Comparison of ENCODE assay signal across 8 mouse cellular contexts in the genomic region with DNA sequence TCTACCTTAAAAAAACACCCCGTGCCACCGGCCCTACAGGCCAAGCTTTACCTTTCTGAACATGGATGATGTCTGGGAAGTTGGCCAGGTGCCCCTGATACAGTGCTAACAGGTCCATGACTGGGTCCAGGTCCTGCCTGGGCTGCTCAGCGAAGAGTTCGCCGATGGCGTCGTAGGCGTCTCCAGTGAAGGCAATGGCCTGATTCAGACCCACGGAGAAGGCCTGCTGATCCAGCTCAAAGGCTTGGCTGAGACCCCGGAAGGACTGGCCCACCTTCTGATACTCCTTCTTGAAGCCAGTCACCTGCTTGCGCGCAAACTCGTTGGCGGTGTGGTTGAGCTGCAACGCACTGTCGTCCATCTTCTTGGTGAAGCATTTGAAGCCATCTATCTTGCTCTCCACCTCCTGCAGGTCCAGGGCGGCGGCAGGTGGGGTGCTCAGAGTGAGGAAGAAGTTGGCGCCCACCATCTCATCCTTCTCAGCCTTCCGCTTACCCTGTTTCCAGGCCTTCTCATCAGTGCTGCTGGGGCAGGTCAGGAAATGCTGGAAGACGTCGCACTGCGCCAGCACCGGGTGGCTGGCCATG. TPM values are rescaled to one million over a fixed set of nuclear protein-coding genes. Genes with fewer than 3 reads are reported as not detected.
DNase-seq lines count a peak whose midpoint lies in the region; ATAC-seq and TF ChIP-seq lines count a peak whose summit lies in the region.

No protein-coding gene starts in this region.

- no peak for ATAC-seq in lung, postnatal 0 days
- ATAC-seq in embryonic facial prominence, embryonic 11.5 days (replicated peaks; ENCODE audit: insufficient number of reproducible peaks, low FRiP score, low TSS enrichment, low read depth) = no peak
- no peak for ATAC-seq in hindbrain, embryonic 14.5 days (ENCODE audit: low FRiP score)
- ATAC-seq in liver, embryonic 15.5 days (ENCODE audit: insufficient read depth) = no peak

- WGBS in lung, postnatal 0 days = 45% methylated on average over 24 of the region's 24 CpGs
- 56% methylated on average over 24 of the region's 24 CpGs for WGBS in embryonic facial prominence, embryonic 11.5 days
- WGBS in hindbrain, embryonic 14.5 days = 58% methylated on average over 24 of the region's 24 CpGs
- 63% methylated on average over 24 of the region's 24 CpGs for WGBS in liver, embryonic 15.5 days (ENCODE audit: insufficient replicate concordance)

- peaks cover 35% of the 10 kb centered on the region; the same call in 1 of the 2 replicates for H3K4me1 ChIP-seq in lung, postnatal 0 days (ENCODE audit: insufficient read depth, low read depth, low read length)
- H3K4me1 ChIP-seq in embryonic facial prominence, embryonic 11.5 days (ENCODE audit: control insufficient read depth, insufficient read depth, low read length) = peaks cover 9% of the 10 kb centered on the region
- peaks cover 56% of the 10 kb centered on the region for H3K4me1 ChIP-seq in hindbrain, embryonic 14.5 days (replicated peaks; ENCODE audit: control insufficient read depth, insufficient read depth, low read length)
- peaks cover 65% of the 10 kb centered on the region for H3K4me1 ChIP-seq in liver, embryonic 15.5 days (replicated peaks)

- H3K36me3 ChIP-seq in lung, postnatal 0 days (ENCODE audit: insufficient read depth, low read length) = no peaks in the 10 kb centered on the region
- H3K36me3 ChIP-seq in embryonic facial prominence, embryonic 11.5 days (replicated peaks; ENCODE audit: control insufficient read depth, insufficient read depth, low read depth, low read length) = no peaks in the 10 kb centered on the region
- H3K36me3 ChIP-seq in hindbrain, embryonic 14.5 days (replicated peaks; ENCODE audit: control insufficient read depth, insufficient read depth) = no peaks in the 10 kb centered on the region
- H3K36me3 ChIP-seq in liver, embryonic 15.5 days (replicated peaks) = no peaks in the 10 kb centered on the region

- no peaks in the 10 kb centered on the region for H3K27me3 ChIP-seq in lung, postnatal 0 days (replicated peaks; ENCODE audit: insufficient read depth, low read length)
- H3K27me3 ChIP-seq in embryonic facial prominence, embryonic 11.5 days (ENCODE audit: control insufficient read depth, insufficient read depth, low read length) = no peaks in the 10 kb centered on the region
- H3K27me3 ChIP-seq in hindbrain, embryonic 14.5 days (ENCODE audit: control insufficient read depth, insufficient read depth, low read length) = no peaks in the 10 kb centered on the region
- H3K27me3 ChIP-seq in liver, embryonic 15.5 days = peaks cover 18% of the 10 kb centered on the region

- no peak for DNase-seq in lung, postnatal 0 days (ENCODE audit: low spot score)
- DNase-seq in lung, postnatal 4 days = no peak
- no peak for DNase-seq in embryonic facial prominence, embryonic 11.5 days (ENCODE audit: low spot score)
- DNase-seq in hindbrain, embryonic 14.5 days (ENCODE audit: low spot score) = no peak
- peak; percentile 35 for DNase-seq in thymus, postnatal 4 days
- no peak for DNase-seq in adrenal gland, postnatal 14 days
- DNase-seq in left cerebral cortex, adult 11 months (ENCODE audit: low spot score) = no peak

- peak overlapping the region; percentile 71 for H3K9ac ChIP-seq in lung, postnatal 0 days (replicated peaks; ENCODE audit: low read depth)
- H3K9ac ChIP-seq in embryonic facial prominence, embryonic 11.5 days (replicated peaks; ENCODE audit: low read length) = peak overlapping the region; percentile 72
- H3K9ac ChIP-seq in hindbrain, embryonic 14.5 days = peak overlapping the region; percentile 92
- peak overlapping the region; percentile 74; the same call in 1 of the 2 replicates for H3K9ac ChIP-seq in liver, embryonic 15.5 days

- TF ChIP-seq CTCF in lung, postnatal 0 days (IDR thresholded peaks at IDR 0.05) = no peak

- peak overlapping the region; percentile 75; the same call in 1 of the 2 replicates for H3K27ac ChIP-seq in lung, postnatal 0 days (ENCODE audit: low read length)
- no peak overlapping the region for H3K27ac ChIP-seq in embryonic facial prominence, embryonic 11.5 days (replicated peaks; ENCODE audit: low read depth, low read length)
- H3K27ac ChIP-seq in hindbrain, embryonic 14.5 days = no peak overlapping the region
- H3K27ac ChIP-seq in liver, embryonic 15.5 days (replicated peaks) = no peak overlapping the region

- no peak for TF ChIP-seq EP300 in lung, postnatal 0 days (IDR thresholded peaks at IDR 0.05)

- peak overlapping the region; percentile 80 for H3K4me2 ChIP-seq in lung, postnatal 0 days (replicated peaks; ENCODE audit: low read depth, low read length)
- peak overlapping the region; percentile 97 for H3K4me2 ChIP-seq in embryonic facial prominence, embryonic 11.5 days (ENCODE audit: low read depth, low read length)
- peak overlapping the region; percentile 93 for H3K4me2 ChIP-seq in hindbrain, embryonic 14.5 days (replicated peaks)
- H3K4me2 ChIP-seq in liver, embryonic 15.5 days = peak overlapping the region; percentile 89

- peak overlapping the region; percentile 77 for H3K4me3 ChIP-seq in lung, postnatal 0 days (ENCODE audit: low read depth, low read length)
- peak overlapping the region; percentile 82 for H3K4me3 ChIP-seq in embryonic facial prominence, embryonic 11.5 days (ENCODE audit: low read depth, low read length)
- H3K4me3 ChIP-seq in hindbrain, embryonic 14.5 days (replicated peaks; ENCODE audit: low read length) = peak overlapping the region; percentile 76
- peak overlapping the region; percentile 71 for H3K4me3 ChIP-seq in liver, embryonic 15.5 days (replicated peaks)

- no peaks in the 10 kb centered on the region for H3K9me3 ChIP-seq in lung, postnatal 0 days (ENCODE audit: low read length)
- H3K9me3 ChIP-seq in embryonic facial prominence, embryonic 11.5 days (replicated peaks; ENCODE audit: control insufficient read depth, low read length) = no peaks in the 10 kb centered on the region
- H3K9me3 ChIP-seq in hindbrain, embryonic 14.5 days (ENCODE audit: control insufficient read depth, low read length) = no peaks in the 10 kb centered on the region
- H3K9me3 ChIP-seq in liver, embryonic 15.5 days (replicated peaks) = no peaks in the 10 kb centered on the region

RNA-seq across cellular contexts. Expression of a gene that starts 1.5 kb away (rescaled TPM):
- 18.1 and 22.0 TPM in 2 replicates for polyA plus RNA-seq in lung, postnatal 0 days (2015; fragmentation: Nextera tagmentation; extraction: Ambion mirVana)
- 33.3 and 34.7 TPM in 2 replicates for polyA plus RNA-seq in embryonic facial prominence, embryonic 11.5 days (2014; fragmentation: Nextera tagmentation; extraction: Ambion mirVana)
- polyA plus RNA-seq in hindbrain, embryonic 14.5 days (2014; fragmentation: Nextera tagmentation; extraction: Ambion mirVana) = 15.8 and 16.2 TPM in 2 replicates
- 5.7 and 6.5 TPM in 2 replicates for polyA plus RNA-seq in liver, embryonic 15.5 days (2015; fragmentation: Nextera tagmentation; extraction: Ambion mirVana)
- total RNA-seq in adrenal gland, postnatal 14 days (2021) = 22.6 and 27.6 TPM in 2 replicates

RNA-seq across cellular contexts. Expression of a gene that starts 46.6 kb away (rescaled TPM):
- 0.62 and 0.96 TPM in 2 replicates for polyA plus RNA-seq in lung, postnatal 0 days (2015; fragmentation: Nextera tagmentation; extraction: Ambion mirVana)
- 0.66 and 1.4 TPM in 2 replicates for polyA plus RNA-seq in embryonic facial prominence, embryonic 11.5 days (2014; fragmentation: Nextera tagmentation; extraction: Ambion mirVana)
- 0.25 TPM in 1 of 2 replicates, not detected in the other for polyA plus RNA-seq in hindbrain, embryonic 14.5 days (2014; fragmentation: Nextera tagmentation; extraction: Ambion mirVana)
- polyA plus RNA-seq in liver, embryonic 15.5 days (2015; fragmentation: Nextera tagmentation; extraction: Ambion mirVana) = 0.76 and 1.2 TPM in 2 replicates
- total RNA-seq in adrenal gland, postnatal 14 days (2021) = not detected in 2 replicates
